Mouse (Mus musculus) embryo, embryonic 9.5 days (tissue): ENCODE results near the gene Tmem229b.
"Not testable (repeated sequence)": the region's sequence is repeated elsewhere in the genome, so short reads cannot be mapped to it uniquely, and the experiment has no call there.

ENCODE experiments used
- DNase-seq: peaks from one replicate; pipeline ENCODE4 v3.0.0-alpha.2; 2017; ENCODE audit errors: extremely low spot score

Gene Tmem229b

DNA sequence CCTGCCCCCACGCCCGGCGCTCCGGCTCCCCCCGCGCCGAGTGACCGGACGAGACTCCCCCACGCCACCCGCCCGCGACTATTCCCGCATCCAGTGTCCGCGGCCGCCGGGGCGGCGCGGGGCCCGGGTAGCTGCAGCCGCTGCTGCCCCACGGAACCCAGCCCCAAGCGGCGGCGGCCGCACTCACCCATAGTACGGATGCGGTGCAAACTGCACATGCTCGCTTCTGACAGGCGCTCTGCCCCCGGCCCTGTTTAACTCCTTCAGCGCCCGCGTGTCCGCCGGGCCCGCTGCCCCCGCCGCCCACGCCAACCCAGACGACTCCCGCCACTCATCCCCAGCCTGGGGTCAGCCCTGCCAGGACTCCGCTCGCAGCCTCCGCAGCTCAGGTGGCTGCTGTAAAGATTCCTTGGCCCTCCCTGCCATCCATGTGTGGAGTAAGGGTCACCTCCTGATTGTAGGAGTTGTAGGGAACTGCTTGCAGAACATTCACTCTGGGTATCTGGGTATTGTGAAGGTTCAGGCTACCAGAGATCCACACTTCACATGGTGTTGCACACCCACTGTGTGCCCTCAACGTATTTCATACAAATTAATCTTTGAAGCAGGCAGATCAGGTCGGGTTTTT is at the start of gene Tmem229b:
TSS of gene Tmem229b (minus strand) at position 502 of the 628 bp plus-strand sequence.
- peak; percentile 72 for DNase-seq

GRCm38 (mm10) chr12:79055276-79055675 is 47.8 kb upstream of the Tmem229b start:
- DNase-seq = no peak

DNA sequence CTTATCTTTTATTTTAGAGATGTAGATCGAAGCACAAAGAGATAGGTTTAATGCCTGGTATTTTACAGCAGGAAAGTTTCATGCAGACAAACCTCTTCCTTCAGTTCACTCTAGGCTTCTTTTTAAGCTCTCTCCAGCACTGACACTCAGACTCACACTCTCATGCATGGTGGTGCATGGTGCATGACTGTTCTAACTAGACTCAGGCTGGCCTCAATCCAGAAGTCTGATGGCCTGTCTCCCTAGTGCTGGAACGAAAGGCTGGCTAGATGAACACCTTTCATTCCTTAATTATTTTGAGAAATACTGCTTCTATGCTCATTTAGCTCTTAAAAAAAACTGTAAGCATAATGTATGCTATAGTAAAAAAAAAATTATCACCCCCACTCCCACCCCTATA is 44.6 kb upstream of the Tmem229b start:
- no peak for DNase-seq

GRCm38 (mm10) chr12:79050545-79051212 is 43.3 kb upstream of the Tmem229b start:
- DNase-seq = no peak

DNA sequence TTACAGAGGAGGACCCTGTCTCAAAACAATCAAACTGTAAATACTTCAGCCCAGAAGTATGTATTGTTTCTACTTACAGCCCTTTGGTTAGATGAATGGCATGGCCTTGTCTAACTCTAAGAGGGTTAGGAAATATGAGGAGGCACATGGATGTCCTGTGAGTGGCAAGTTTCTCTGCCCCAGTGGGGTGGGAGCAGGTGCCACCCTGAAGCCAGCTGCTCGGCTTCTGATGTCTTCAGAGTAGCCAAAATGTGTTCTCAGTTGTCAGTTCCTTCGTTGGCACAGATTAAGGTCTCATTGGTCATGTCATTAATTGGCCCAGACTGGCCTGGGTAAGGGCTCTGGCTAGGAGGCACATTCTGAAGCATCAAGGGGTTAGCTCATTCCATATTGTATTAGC is 42.4 kb upstream of the Tmem229b start:
- no peak for DNase-seq

GRCm38 (mm10) chr12:79048898-79049297 is 41.5 kb upstream of the Tmem229b start:
- DNase-seq = no peak

DNA sequence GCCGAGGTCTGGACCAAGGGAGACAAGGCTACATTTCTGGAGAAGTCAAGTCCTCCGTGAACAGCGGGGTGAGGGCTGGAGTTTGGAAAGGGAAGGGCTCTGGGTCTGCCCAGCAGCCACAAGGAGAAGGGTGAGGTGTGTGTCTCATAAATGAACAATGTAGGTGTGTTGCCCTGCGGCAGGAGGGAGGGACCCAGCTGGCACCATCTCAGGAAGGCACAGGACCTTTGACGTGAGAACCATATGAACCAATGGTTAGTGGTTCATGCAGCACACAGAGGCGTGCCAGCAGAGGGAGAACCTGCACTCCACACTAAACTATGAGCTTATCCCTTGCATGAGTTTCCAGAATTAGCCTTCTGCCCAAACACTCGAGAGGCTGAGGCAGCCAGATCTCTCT is 39.8 kb upstream of the Tmem229b start:
- DNase-seq = no peak

DNA sequence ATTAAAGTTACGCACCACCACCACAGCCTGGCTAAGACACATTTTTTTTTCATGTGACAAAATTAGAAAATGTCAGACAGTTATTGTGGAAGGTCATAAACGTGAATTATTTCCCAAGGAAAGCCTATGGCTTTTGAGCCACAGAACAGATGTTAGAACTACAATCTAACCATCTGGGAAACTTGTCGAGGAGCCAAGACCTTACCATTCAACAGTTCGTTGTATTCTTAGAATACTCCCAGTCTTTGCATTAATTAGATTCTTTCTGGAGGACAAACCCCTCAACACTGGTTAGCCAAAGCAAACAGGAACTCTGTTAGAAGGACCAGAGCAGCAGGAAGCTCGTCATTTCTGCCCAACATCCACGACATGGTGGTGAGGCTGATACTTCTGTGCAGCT is 38.7 kb upstream of the Tmem229b start:
- DNase-seq = no peak

GRCm38 (mm10) chr12:79044668-79045067 is 37.2 kb upstream of the Tmem229b start:
- DNase-seq = no peak

DNA sequence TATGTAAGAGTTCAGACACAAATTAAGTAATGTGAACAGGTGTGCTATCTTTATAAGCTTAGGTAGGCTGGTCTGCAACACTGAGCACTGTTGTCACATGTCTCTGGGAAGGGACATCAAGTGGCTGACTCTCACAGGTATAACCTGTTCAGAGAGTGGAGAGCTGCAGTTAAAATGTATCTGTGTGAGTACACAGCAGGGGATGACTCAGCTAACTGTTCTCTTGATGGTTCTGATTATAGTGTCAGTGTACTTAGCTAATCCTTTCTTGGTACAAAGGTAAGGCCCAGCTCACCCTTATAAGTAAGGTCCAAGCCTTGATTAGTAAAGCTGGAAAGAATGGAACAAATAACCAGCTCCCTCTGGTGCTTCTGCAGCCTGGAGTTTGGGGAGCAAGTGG is 34.0 kb upstream of the Tmem229b start:
- DNase-seq = no peak

- no peak for DNase-seq
These were observed 32.9 kb upstream of the Tmem229b start for GRCm38 (mm10) chr12:79040201-79040827.

- DNase-seq = no peak
These were observed 32.3 kb upstream of the Tmem229b start for GRCm38 (mm10) chr12:79039708-79040107.

DNA sequence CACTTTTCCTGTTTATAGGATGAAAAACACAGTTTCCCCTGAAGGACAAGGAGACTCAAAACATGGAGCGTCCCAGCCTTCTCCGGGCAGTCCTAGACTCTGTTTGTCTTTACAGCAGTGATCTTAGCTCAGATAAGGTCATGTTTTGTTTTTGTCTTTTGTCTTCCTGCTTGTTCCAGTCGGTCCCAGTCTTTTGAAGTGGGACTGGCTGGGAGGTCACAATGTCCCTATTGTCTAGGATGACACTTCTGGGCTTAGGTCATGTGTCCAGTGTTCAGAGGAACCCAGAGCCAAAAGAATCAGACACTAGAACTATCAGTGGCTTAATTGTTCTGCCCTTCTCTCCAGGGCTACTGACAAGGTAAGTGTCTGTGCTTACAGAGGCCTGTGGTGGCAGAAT is 27.9 kb upstream of the Tmem229b start:
- peak; percentile 15 for DNase-seq

DNA sequence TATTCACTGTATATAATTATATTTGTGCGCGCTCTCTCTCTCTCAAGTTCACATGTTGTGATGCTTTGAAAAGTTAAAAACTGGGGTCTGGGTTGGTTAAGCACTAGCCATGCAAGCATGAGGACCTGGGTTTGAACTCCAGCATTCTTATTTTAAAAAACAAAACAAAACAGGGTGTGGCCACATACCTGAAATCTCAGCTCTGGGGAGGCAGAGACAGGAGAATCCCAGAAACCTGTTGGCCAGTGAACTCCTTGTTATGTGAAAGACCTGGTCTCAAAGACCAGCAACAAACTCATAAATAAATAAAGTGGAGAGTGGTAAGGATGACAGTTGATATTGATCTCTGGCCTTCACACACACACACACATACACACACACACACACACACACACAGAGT is 26.9 kb upstream of the Tmem229b start:
- no peak for DNase-seq

- peak; percentile 79 for DNase-seq
These were observed 21.8 kb upstream of the Tmem229b start, which contains the start of gene Plekhh1 for GRCm38 (mm10) chr12:79028911-79029861. TSS of gene Plekhh1 (plus strand) at chr12:79029163.

GRCm38 (mm10) chr12:79027526-79027925 is 20.1 kb upstream of the Tmem229b start:
- DNase-seq = not testable (repeated sequence)

- DNase-seq = peak; percentile 65
These were observed 15.5 kb upstream of the Tmem229b start for GRCm38 (mm10) chr12:79022882-79023281.

GRCm38 (mm10) chr12:79021902-79022301 is 14.5 kb upstream of the Tmem229b start:
- no peak for DNase-seq

DNA sequence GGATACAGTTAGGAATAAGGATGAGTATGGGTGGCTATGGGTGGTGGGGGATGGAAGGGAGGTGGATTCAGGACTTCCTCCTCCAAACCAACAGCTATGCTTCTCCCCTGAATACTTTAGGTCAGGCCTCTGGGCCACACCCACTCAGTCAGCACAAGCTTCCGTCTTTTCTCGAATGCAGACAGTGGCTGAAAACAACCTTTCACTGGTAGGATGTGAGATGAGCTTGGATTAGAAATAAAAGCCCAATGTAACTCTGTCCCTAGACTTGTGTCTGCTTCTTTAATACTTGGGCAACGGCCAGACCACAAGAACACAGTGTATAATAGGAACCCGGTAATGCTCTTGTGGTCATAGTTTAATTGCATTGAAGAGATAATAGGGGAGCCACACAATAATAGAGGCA is 10.6 kb upstream of the Tmem229b start:
- no peak for DNase-seq

GRCm38 (mm10) chr12:79016109-79016508 is 8.7 kb upstream of the Tmem229b start:
- no peak for DNase-seq

DNA sequence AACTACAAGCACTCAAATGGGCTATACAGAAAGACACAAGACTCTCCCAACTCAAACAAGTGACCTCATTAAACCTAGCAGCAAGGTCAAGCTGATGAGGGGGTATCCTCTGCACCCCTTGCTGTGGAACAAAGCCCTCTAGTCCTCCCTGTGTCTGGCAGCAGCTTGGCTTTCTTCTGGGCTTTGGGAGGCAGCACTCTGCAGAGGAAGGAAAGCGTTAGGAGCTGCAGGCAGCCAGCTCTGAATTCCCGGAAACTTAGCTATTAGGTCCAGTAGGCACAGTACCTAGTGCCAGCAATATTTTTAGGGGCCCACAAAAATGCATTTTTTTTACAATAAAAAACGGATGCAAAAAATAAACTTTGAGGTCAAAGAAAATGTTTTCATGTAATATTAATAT is 3.1 kb upstream of the Tmem229b start:
- DNase-seq = no peak
